Mouse (Mus musculus): ENCODE measurements at regions not wholly inside any gene's neighbourhood (a gene's known extent, or its start where the extent isn't known, plus 50 kb on each side); places are given as distances from the start of the nearest gene placed in this dataset.
A peak's percentile ranks its signal among the peaks of the same experiment; 100 is the strongest.

GRCm38 (mm10) chr4:81565422-81566395 is 123.1 kb upstream of the Mpdz start:
- Histone ChIP-seq H3K4me2 (replicated peaks; ENCODE audit: low read depth, low read length) (0 out of 2 replicates have a peak overlapping the region, but pooled peaks have one; percentile 11), H3K4me1 (ENCODE audit: insufficient read depth, low read depth, low read length) (no peaks in the 10 kb centered on the region), H3K27ac (ENCODE audit: low read length) (no peak overlapping the region), H3K9ac (replicated peaks; ENCODE audit: low read depth) (no peak overlapping the region), H3K4me3 (ENCODE audit: low read depth, low read length) (no peak overlapping the region), H3K36me3 (ENCODE audit: insufficient read depth, low read length) (no peaks in the 10 kb centered on the region), H3K9me3 (ENCODE audit: low read length) (no peaks in the 10 kb centered on the region), H3K27me3 (replicated peaks; ENCODE audit: insufficient read depth, low read length) (no peaks in the 10 kb centered on the region)
- TF ChIP-seq EP300 (IDR thresholded peaks at IDR 0.05) (no peak), CTCF (IDR thresholded peaks at IDR 0.05) (no peak)
- 64% methylated on average over 21 of the region's 21 CpGs for WGBS
- peak; percentile 7 for DNase-seq (ENCODE audit: low spot score)
- no peak for ATAC-seq

GRCm38 (mm10) chr4:81564446-81564845 is 121.8 kb upstream of the Mpdz start:
- H3K27ac ChIP-seq (ENCODE audit: low read length), result no peak overlapping the region
- H3K9ac ChIP-seq (replicated peaks; ENCODE audit: low read depth), result no peak overlapping the region
- H3K4me2 ChIP-seq (replicated peaks; ENCODE audit: low read depth, low read length), result 0 out of 2 replicates have a peak overlapping the region, but pooled peaks have one; percentile 8
- DNase-seq (ENCODE audit: low spot score) (peak; percentile 85), ATAC-seq (no peak)
- H3K4me3 ChIP-seq (ENCODE audit: low read depth, low read length), result no peak overlapping the region
- no peaks in the 10 kb centered on the region for H3K27me3 ChIP-seq (replicated peaks; ENCODE audit: insufficient read depth, low read length)
- no peaks in the 10 kb centered on the region for H3K4me1 ChIP-seq (ENCODE audit: insufficient read depth, low read depth, low read length)
- H3K9me3 ChIP-seq (ENCODE audit: low read length), result no peaks in the 10 kb centered on the region
- WGBS, result 3% methylated on average over 6 of the region's 6 CpGs
- H3K36me3 ChIP-seq (ENCODE audit: insufficient read depth, low read length), result no peaks in the 10 kb centered on the region
- TF ChIP-seq EP300 (IDR thresholded peaks at IDR 0.05) (no peak), CTCF (IDR thresholded peaks at IDR 0.05) (peak; percentile 59)

- H3K4me1 ChIP-seq (ENCODE audit: insufficient read depth, low read depth, low read length), result no peaks in the 10 kb centered on the region
- ATAC-seq, result peak; percentile 59
- WGBS, result 32% methylated on average over 10 of the region's 10 CpGs
These were observed 121.0 kb upstream of the Mpdz start for GRCm38 (mm10) chr4:81563574-81563973.

GRCm38 (mm10) chr4:81561453-81561852 is 118.8 kb upstream of the Mpdz start:
- Histone ChIP-seq H3K4me2 (replicated peaks; ENCODE audit: low read depth, low read length) (no peak overlapping the region), H3K9me3 (ENCODE audit: low read length) (no peaks in the 10 kb centered on the region), H3K27ac (ENCODE audit: low read length) (no peak overlapping the region), H3K9ac (replicated peaks; ENCODE audit: low read depth) (no peak overlapping the region), H3K36me3 (ENCODE audit: insufficient read depth, low read length) (no peaks in the 10 kb centered on the region), H3K4me3 (ENCODE audit: low read depth, low read length) (no peak overlapping the region), H3K4me1 (ENCODE audit: insufficient read depth, low read depth, low read length) (no peaks in the 10 kb centered on the region), H3K27me3 (replicated peaks; ENCODE audit: insufficient read depth, low read length) (no peaks in the 10 kb centered on the region)
- DNase-seq (ENCODE audit: low spot score) (no peak), ATAC-seq (no peak)
- no peak for TF ChIP-seq EP300 (IDR thresholded peaks at IDR 0.05)
- no peak for TF ChIP-seq CTCF (IDR thresholded peaks at IDR 0.05)
- 58% methylated on average over 4 of the region's 4 CpGs for WGBS

More at GRCm38 (mm10) chr4:81563574-81563973, 121.0 kb upstream of the Mpdz start:
- Histone ChIP-seq H3K9ac (replicated peaks; ENCODE audit: low read depth) (no peak overlapping the region), H3K27me3 (replicated peaks; ENCODE audit: insufficient read depth, low read length) (no peaks in the 10 kb centered on the region), H3K4me3 (ENCODE audit: low read depth, low read length) (no peak overlapping the region), H3K27ac (ENCODE audit: low read length) (no peak overlapping the region), H3K4me2 (replicated peaks; ENCODE audit: low read depth, low read length) (peak overlapping the region; percentile 28; the same call in 1 of the 2 replicates), H3K9me3 (ENCODE audit: low read length) (no peaks in the 10 kb centered on the region), H3K36me3 (ENCODE audit: insufficient read depth, low read length) (no peaks in the 10 kb centered on the region)
- TF ChIP-seq CTCF (IDR thresholded peaks at IDR 0.05), result no peak
- peak; percentile 59 for TF ChIP-seq EP300 (IDR thresholded peaks at IDR 0.05)
- peak; percentile 74 for DNase-seq (ENCODE audit: low spot score)

GRCm38 (mm10) chr4:81550816-81551215 is 108.2 kb upstream of the Mpdz start:
- TF ChIP-seq EP300 (IDR thresholded peaks at IDR 0.05), result no peak
- H3K27me3 ChIP-seq (replicated peaks; ENCODE audit: insufficient read depth, low read length), result no peaks in the 10 kb centered on the region
- no peaks in the 10 kb centered on the region for H3K36me3 ChIP-seq (ENCODE audit: insufficient read depth, low read length)
- no peak for ATAC-seq
- H3K4me1 ChIP-seq (ENCODE audit: insufficient read depth, low read depth, low read length), result no peaks in the 10 kb centered on the region
- DNase-seq (ENCODE audit: low spot score), result peak; percentile 6
- no peak overlapping the region for H3K4me2 ChIP-seq (replicated peaks; ENCODE audit: low read depth, low read length)
- WGBS, result 51% methylated on average over 4 of the region's 4 CpGs
- no peak overlapping the region for H3K9ac ChIP-seq (replicated peaks; ENCODE audit: low read depth)
- no peaks in the 10 kb centered on the region for H3K9me3 ChIP-seq (ENCODE audit: low read length)
- H3K4me3 ChIP-seq (ENCODE audit: low read depth, low read length), result no peak overlapping the region
- H3K27ac ChIP-seq (ENCODE audit: low read length), result no peak overlapping the region

GRCm38 (mm10) chr4:81550256-81550655 is 107.6 kb upstream of the Mpdz start:
- H3K9ac ChIP-seq (replicated peaks; ENCODE audit: low read depth), result no peak overlapping the region
- H3K4me3 ChIP-seq (ENCODE audit: low read depth, low read length), result no peak overlapping the region
- H3K9me3 ChIP-seq (ENCODE audit: low read length), result no peaks in the 10 kb centered on the region
- no peaks in the 10 kb centered on the region for H3K36me3 ChIP-seq (ENCODE audit: insufficient read depth, low read length)
- H3K4me2 ChIP-seq (replicated peaks; ENCODE audit: low read depth, low read length), result no peak overlapping the region
- H3K27ac ChIP-seq (ENCODE audit: low read length), result no peak overlapping the region
- 53% methylated on average over 4 of the region's 4 CpGs for WGBS
- DNase-seq (ENCODE audit: low spot score) (no peak), ATAC-seq (no peak)
- no peaks in the 10 kb centered on the region for H3K27me3 ChIP-seq (replicated peaks; ENCODE audit: insufficient read depth, low read length)
- H3K4me1 ChIP-seq (ENCODE audit: insufficient read depth, low read depth, low read length), result no peaks in the 10 kb centered on the region
- no peak for TF ChIP-seq EP300 (IDR thresholded peaks at IDR 0.05)
- TF ChIP-seq CTCF (IDR thresholded peaks at IDR 0.05), result no peak

Data from lung, postnatal 0 days (tissue).